Comparison of ENCODE assay signal across 8 mouse cellular contexts in genomic region chr4:88438990-88439329, GRCm38 (mm10). TPM values are rescaled to one million over a fixed set of nuclear protein-coding genes. Genes with fewer than 3 reads are reported as not detected.
DNase-seq lines count a peak whose midpoint lies in the region; ATAC-seq and TF ChIP-seq lines count a peak whose summit lies in the region.

No protein-coding gene starts in this region.

- H3K4me1 ChIP-seq in lung, embryonic 16.5 days (replicated peaks; ENCODE audit: control insufficient read depth, insufficient read depth, low read length): peaks cover 20% of the 10 kb centered on the region; the same call in 1 of the 2 replicates
- H3K4me1 ChIP-seq in forebrain, embryonic 16.5 days (replicated peaks; ENCODE audit: control insufficient read depth, insufficient read depth, low read length): peaks cover 9% of the 10 kb centered on the region
- peaks cover 0 to 12% of the 10 kb centered on the region in 2 experiments; a peak in 1 of 4 replicates for H3K4me1 ChIP-seq in liver, embryonic 14.5 days (replicated peaks; ENCODE audit: control insufficient read depth in 2 of 2, insufficient read depth in 2 of 2, low read length in 1 of 2)
- H3K4me1 ChIP-seq in stomach, embryonic 15.5 days: 0 out of 2 replicates have a peak, but pooled peaks cover 6% of the 10 kb centered on the region

- peak overlapping the region; percentile 52 for H3K4me3 ChIP-seq in lung, embryonic 16.5 days (ENCODE audit: low read length)
- H3K4me3 ChIP-seq in forebrain, embryonic 16.5 days (replicated peaks; ENCODE audit: low read length): peak overlapping the region; percentile 36
- peak overlapping the region; percentile 35 to 47; a peak in 2 of 4 replicates for H3K4me3 ChIP-seq in liver, embryonic 14.5 days (ENCODE audit: insufficient read depth in 1 of 2, low read depth in 2 of 2, low read length in 2 of 2)
- H3K4me3 ChIP-seq in stomach, embryonic 15.5 days (replicated peaks): peak overlapping the region; percentile 46

- WGBS in lung, embryonic 16.5 days: 11% methylated on average over 4 of the region's 4 CpGs
- 33% methylated on average over 4 of the region's 4 CpGs for WGBS in forebrain, embryonic 16.5 days
- WGBS in liver, embryonic 14.5 days (ENCODE audit: insufficient replicate concordance): 12% methylated on average over 4 of the region's 4 CpGs
- WGBS in stomach, embryonic 15.5 days: 16% methylated on average over 4 of the region's 4 CpGs

- no peak for DNase-seq in lung, adult 18-20 months
- no peak for DNase-seq in liver, embryonic 14.5 days (ENCODE audit: low read depth in 3 of 3, low spot score in 3 of 3)
- DNase-seq in ovary, postnatal 36 days (ENCODE audit: low spot score): no peak
- no peak for DNase-seq in right cerebral cortex, adult 2 months (ENCODE audit: low spot score in 2 of 2)

- H3K9me3 ChIP-seq in lung, embryonic 16.5 days (ENCODE audit: control insufficient read depth, low read length): no peaks in the 10 kb centered on the region
- H3K9me3 ChIP-seq in forebrain, embryonic 16.5 days (ENCODE audit: control insufficient read depth, low read length): no peaks in the 10 kb centered on the region
- H3K9me3 ChIP-seq in liver, embryonic 14.5 days (ENCODE audit: control insufficient read depth, low read length): no peaks in the 10 kb centered on the region
- no peaks in the 10 kb centered on the region for H3K9me3 ChIP-seq in stomach, embryonic 15.5 days

- ATAC-seq in lung, embryonic 16.5 days (ENCODE audit: low read depth): no peak
- ATAC-seq in forebrain, embryonic 16.5 days: no peak
- no peak for ATAC-seq in liver, embryonic 14.5 days (ENCODE audit: insufficient read depth)
- ATAC-seq in stomach, embryonic 15.5 days (ENCODE audit: insufficient read depth, low FRiP score, low read depth): no peak
- ATAC-seq in megakaryocyte progenitor cell, adult 5-6 weeks (replicated peaks; ENCODE audit: poor library complexity): no peak

- peak overlapping the region; percentile 73 for H3K4me2 ChIP-seq in lung, embryonic 16.5 days (ENCODE audit: low read depth, low read length)
- H3K4me2 ChIP-seq in forebrain, embryonic 16.5 days (ENCODE audit: low read length): peak overlapping the region; percentile 56
- peak overlapping the region; percentile 58 for H3K4me2 ChIP-seq in liver, embryonic 14.5 days (ENCODE audit: low read depth)
- H3K4me2 ChIP-seq in stomach, embryonic 15.5 days: peak overlapping the region; percentile 71

- H3K9ac ChIP-seq in lung, embryonic 16.5 days (ENCODE audit: low read length): peak overlapping the region; percentile 67; the same call in 1 of the 2 replicates
- H3K9ac ChIP-seq in forebrain, embryonic 16.5 days (replicated peaks; ENCODE audit: low read depth, low read length): peak overlapping the region; percentile 51
- H3K9ac ChIP-seq in liver, embryonic 14.5 days (replicated peaks): no peak overlapping the region
- H3K9ac ChIP-seq in stomach, embryonic 15.5 days: no peak overlapping the region

- no peak overlapping the region for H3K27ac ChIP-seq in lung, embryonic 16.5 days (ENCODE audit: low read length)
- H3K27ac ChIP-seq in forebrain, embryonic 16.5 days (ENCODE audit: low read length): no peak overlapping the region
- H3K27ac ChIP-seq in liver, embryonic 14.5 days: no peak overlapping the region
- no peak overlapping the region for H3K27ac ChIP-seq in stomach, embryonic 15.5 days

- no peak for TF ChIP-seq CTCF in liver, embryonic 14.5 days (IDR thresholded peaks at IDR 0.05; ENCODE audit: low read depth)

- H3K36me3 ChIP-seq in lung, embryonic 16.5 days (ENCODE audit: control insufficient read depth, insufficient read depth, low read length): no peaks in the 10 kb centered on the region
- H3K36me3 ChIP-seq in forebrain, embryonic 16.5 days (ENCODE audit: control insufficient read depth, insufficient read depth): no peaks in the 10 kb centered on the region
- H3K36me3 ChIP-seq in liver, embryonic 14.5 days (replicated peaks; ENCODE audit: control insufficient read depth, insufficient read depth, low read depth): no peaks in the 10 kb centered on the region
- no peaks in the 10 kb centered on the region for H3K36me3 ChIP-seq in stomach, embryonic 15.5 days

- no peak for TF ChIP-seq EP300 in liver, embryonic 14.5 days (IDR thresholded peaks at IDR 0.05; ENCODE audit: low read depth)

- no peaks in the 10 kb centered on the region for H3K27me3 ChIP-seq in lung, embryonic 16.5 days (ENCODE audit: control insufficient read depth, insufficient read depth, low read depth, low read length)
- H3K27me3 ChIP-seq in forebrain, embryonic 16.5 days (replicated peaks; ENCODE audit: control insufficient read depth, insufficient read depth, low read length): no peaks in the 10 kb centered on the region
- no peaks in the 10 kb centered on the region for H3K27me3 ChIP-seq in liver, embryonic 14.5 days (ENCODE audit: control insufficient read depth, insufficient read depth, low read length)
- no peaks in the 10 kb centered on the region for H3K27me3 ChIP-seq in stomach, embryonic 15.5 days (replicated peaks)

RNA-seq across cellular contexts. Expression of gene Hacd4, which starts 0.2 kb away (rescaled TPM):
- polyA plus RNA-seq in lung, embryonic 16.5 days (2015; fragmentation: Nextera tagmentation; extraction: Ambion mirVana): 9.4 and 10.0 TPM in 2 replicates
- polyA plus RNA-seq in forebrain, embryonic 16.5 days (2015; fragmentation: Nextera tagmentation; extraction: Ambion mirVana): 2.8 and 3.9 TPM in 2 replicates
- polyA plus RNA-seq in liver, embryonic 14.5 days (2012; rRNA removed): 1.0 and 1.2 TPM in 2 replicates
- polyA plus RNA-seq in liver, embryonic 14.5 days (2014; fragmentation: Nextera tagmentation; extraction: Ambion mirVana): 4.6 and 5.7 TPM in 2 replicates
- 12.0 and 13.4 TPM in 2 replicates for polyA plus RNA-seq in stomach, embryonic 15.5 days (2015; fragmentation: Nextera tagmentation; extraction: Ambion mirVana)
- total RNA-seq in megakaryocyte progenitor cell, adult 5-6 weeks (2015): 6.4 and 6.9 TPM in 2 replicates
- 2.0 and 3.3 TPM in 2 replicates for total RNA-seq in megakaryocyte progenitor cell, adult 5-6 weeks (2017)

Comparison
In these comparisons a context has a peak if more than half of its experiments do, and no peak if none do; other contexts are left out.
1. H3K9ac ChIP-seq: peak in lung, embryonic 16.5 days (single experiment) and forebrain, embryonic 16.5 days (single experiment); none in liver, embryonic 14.5 days (single experiment) and stomach, embryonic 15.5 days (single experiment).
2. Peak in every context shown above with its lines, with median percentiles within 50 percentile points of each other: H3K4me2 ChIP-seq and H3K4me3 ChIP-seq.